10 mouse cellular contexts compared by ENCODE assay signal in genomic region chr15:36399355-36400012, GRCm38 (mm10).
DNase-seq lines count a peak whose midpoint lies in the region; ATAC-seq and TF ChIP-seq lines count a peak whose summit lies in the region.
"Had no signal": no experiment of that assay in that cellular context is flagged by ENCODE, and none has a peak within 500 bp of the region (broad histone marks: within the 10 kb centered on the region; RNA-seq: fewer than 3 reads in every experiment).

No protein-coding gene starts in this region.

- ATAC-seq in limb, embryonic 14.5 days (ENCODE audit: low FRiP score, low read depth) = peak; percentile 45; the same call in 1 of the 2 replicates

- H3K27ac ChIP-seq in limb, embryonic 14.5 days (replicated peaks; ENCODE audit: low read depth, low read length) = no peak overlapping the region
- H3K27ac ChIP-seq: limb, embryonic 15.5 days had no signal

- H3K9ac ChIP-seq in limb, embryonic 14.5 days (ENCODE audit: low read depth, low read length, severe bottlenecking) = no peak overlapping the region
- H3K9ac ChIP-seq: limb, embryonic 15.5 days had no signal

- intact Hi-C loops in left cerebral cortex, postnatal 25 days (cut with DNase I) = loop anchor here (2.0 kb wide), 1 partner anchor 25 kb away; no protein-coding TSS in a partner anchor

- 33% methylated on average over 7 of the region's 7 CpGs for WGBS in limb, embryonic 14.5 days

- H3K4me2 ChIP-seq in limb, embryonic 14.5 days (replicated peaks; ENCODE audit: low read depth, low read length, severe bottlenecking) = no peak overlapping the region
- H3K4me2 ChIP-seq: limb, embryonic 15.5 days had no signal

- peaks cover 14% of the 10 kb centered on the region for H3K4me1 ChIP-seq in limb, embryonic 14.5 days (ENCODE audit: control insufficient read depth, insufficient read depth, low read length)

- no peak for TF ChIP-seq POLR2A in limb, embryonic 14.5 days (IDR thresholded peaks at IDR 0.05; ENCODE audit: borderline replicate concordance, extremely low read depth, insufficient read depth, insufficient read length)

- DNase-seq in gastrocnemius, adult 18-20 months (ENCODE audit: low spot score) = peak; percentile 13
- DNase-seq in gastrocnemius, adult 8-10 months (ENCODE audit: low spot score in 2 of 2) = no peak
- DNase-seq in testis, postnatal 10 days (ENCODE audit: low spot score) = peak; percentile 65
- no peak for DNase-seq in testis, postnatal 14 days (ENCODE audit: low spot score)
- peak; percentile 57 for DNase-seq in limb, embryonic 14.5 days (ENCODE audit: low spot score)
- no peak for DNase-seq in T-cell, adult 2 months (ENCODE audit: low spot score)
- no peak for DNase-seq in left cerebral cortex, postnatal 25 days (ENCODE audit: low spot score in 2 of 2)
- DNase-seq in frontal cortex, postnatal 36 days (ENCODE audit: low spot score in 2 of 2) = no peak
- DNase-seq: adrenal gland, adult 2 months had no signal

- no peaks in the 10 kb centered on the region for H3K9me3 ChIP-seq in limb, embryonic 14.5 days (ENCODE audit: control insufficient read depth, low read length)
- H3K9me3 ChIP-seq: limb, embryonic 15.5 days had no signal

- H3K36me3 ChIP-seq in limb, embryonic 14.5 days (ENCODE audit: control insufficient read depth, insufficient read depth, low read length) = no peaks in the 10 kb centered on the region
- H3K36me3 ChIP-seq: limb, embryonic 15.5 days had no signal

- H3K4me3 ChIP-seq in limb, embryonic 14.5 days (replicated peaks; ENCODE audit: low read length) = no peak overlapping the region
- H3K4me3 ChIP-seq: limb, embryonic 15.5 days had no signal

- no peaks in the 10 kb centered on the region for H3K27me3 ChIP-seq in limb, embryonic 14.5 days (ENCODE audit: control insufficient read depth, insufficient read depth, low read length)
- H3K27me3 ChIP-seq: limb, embryonic 15.5 days had no signal

Comparison
In these comparisons a context has a peak if more than half of its experiments do, and no peak if none do; other contexts are left out.
1. DNase-seq: peak in gastrocnemius, adult 18-20 months (single experiment), testis, postnatal 10 days (single experiment) and limb, embryonic 14.5 days (single experiment); none in gastrocnemius, adult 8-10 months (0 of 2), testis, postnatal 14 days (single experiment), T-cell, adult 2 months (single experiment), left cerebral cortex, postnatal 25 days (0 of 2) and frontal cortex, postnatal 36 days (0 of 2).